Mouse (Mus musculus): ENCODE measurements around the gene Shoc2. TPM values are rescaled to one million over a fixed set of nuclear protein-coding genes. Genes with fewer than 3 reads are reported as not detected.

The Shoc2 gene
- polyA plus RNA-seq, 1 experiment from 2014 or later: 43.6 TPM

- 70% methylated on average over 5 of the region's 5 CpGs for WGBS
- no peak for ATAC-seq (ENCODE audit: borderline replicate concordance, extremely low read depth, low FRiP score, low TSS enrichment)
- H3K4me3 ChIP-seq: no peak overlapping the region
These were observed 128.2 kb downstream of the Shoc2 start for GRCm38 (mm10) chr19:54072233-54072800.

GRCm38 (mm10) chr19:54076362-54077349 lies 132.6 kb downstream of the Shoc2 start:
- 31% methylated on average over 10 of the region's 10 CpGs for WGBS
- Histone ChIP-seq H3K27me3 (no peaks in the 10 kb centered on the region), H3K4me3 (no peak overlapping the region), H3K27ac (no peak overlapping the region), H3K9ac (no peak overlapping the region), H3K4me2 (no peak overlapping the region), H3K36me3 (no peaks in the 10 kb centered on the region), H3K4me1 (no peaks in the 10 kb centered on the region), H3K9me3 (no peaks in the 10 kb centered on the region)
- ATAC-seq (ENCODE audit: borderline replicate concordance, extremely low read depth, low FRiP score, low TSS enrichment): no peak

More at GRCm38 (mm10) chr19:54072233-54072800, 128.2 kb downstream of the Shoc2 start:
- H3K4me2 ChIP-seq: no peak overlapping the region
- no peak overlapping the region for H3K9ac ChIP-seq
- no peak overlapping the region for H3K27ac ChIP-seq
- H3K4me1 ChIP-seq: 0 out of 2 replicates have a peak, but pooled peaks cover 5% of the 10 kb centered on the region
- no peaks in the 10 kb centered on the region for H3K36me3 ChIP-seq
- H3K27me3 ChIP-seq: no peaks in the 10 kb centered on the region
- no peaks in the 10 kb centered on the region for H3K9me3 ChIP-seq

- Histone ChIP-seq H3K9me3 (no peaks in the 10 kb centered on the region), H3K4me2 (no peak overlapping the region), H3K4me3 (no peak overlapping the region), H3K9ac (no peak overlapping the region), H3K36me3 (no peaks in the 10 kb centered on the region), H3K4me1 (no peaks in the 10 kb centered on the region), H3K27ac (no peak overlapping the region), H3K27me3 (no peaks in the 10 kb centered on the region)
- 62% methylated on average over 9 of the region's 9 CpGs for WGBS
- ATAC-seq (ENCODE audit: borderline replicate concordance, extremely low read depth, low FRiP score, low TSS enrichment): no peak
These were observed 137.2 kb downstream of the Shoc2 start for GRCm38 (mm10) chr19:54081303-54081702.

GRCm38 (mm10) chr19:54081716-54082165 lies 137.6 kb downstream of the Shoc2 start:
- 65% methylated on average over 9 of the region's 9 CpGs for WGBS
- H3K9ac ChIP-seq: no peak overlapping the region
- H3K27ac ChIP-seq: no peak overlapping the region
- no peaks in the 10 kb centered on the region for H3K36me3 ChIP-seq
- H3K4me3 ChIP-seq: no peak overlapping the region
- no peaks in the 10 kb centered on the region for H3K27me3 ChIP-seq
- no peaks in the 10 kb centered on the region for H3K9me3 ChIP-seq
- H3K4me1 ChIP-seq: no peaks in the 10 kb centered on the region
- ATAC-seq (ENCODE audit: borderline replicate concordance, extremely low read depth, low FRiP score, low TSS enrichment): no peak
- no peak overlapping the region for H3K4me2 ChIP-seq

Other genes starting within 250 kb of the Shoc2 start
- gene Pdcd4, start 52.1 kb upstream of the Shoc2 start, polyA plus RNA-seq (2015; fragmentation: Nextera tagmentation; extraction: Ambion mirVana): 87.7 and 89.7 TPM in 2 replicates
- 58.0 and 58.9 TPM in 2 replicates for gene Bbip1, start 321 bp downstream of the Shoc2 start, polyA plus RNA-seq (2015; fragmentation: Nextera tagmentation; extraction: Ambion mirVana)
- gene Adra2a, start 99.8 kb downstream of the Shoc2 start, polyA plus RNA-seq (2015; fragmentation: Nextera tagmentation; extraction: Ambion mirVana): 0.19 and 0.24 TPM in 2 replicates